Mouse (Mus musculus): ENCODE data around the gene Vdac1. TPM values are rescaled to one million over a fixed set of nuclear protein-coding genes. Genes with fewer than 3 reads are reported as not detected.

Gene Vdac1
- 10 to 100 TPM; 73.2 to 79.0 TPM for total RNA-seq (2023)

DNA sequence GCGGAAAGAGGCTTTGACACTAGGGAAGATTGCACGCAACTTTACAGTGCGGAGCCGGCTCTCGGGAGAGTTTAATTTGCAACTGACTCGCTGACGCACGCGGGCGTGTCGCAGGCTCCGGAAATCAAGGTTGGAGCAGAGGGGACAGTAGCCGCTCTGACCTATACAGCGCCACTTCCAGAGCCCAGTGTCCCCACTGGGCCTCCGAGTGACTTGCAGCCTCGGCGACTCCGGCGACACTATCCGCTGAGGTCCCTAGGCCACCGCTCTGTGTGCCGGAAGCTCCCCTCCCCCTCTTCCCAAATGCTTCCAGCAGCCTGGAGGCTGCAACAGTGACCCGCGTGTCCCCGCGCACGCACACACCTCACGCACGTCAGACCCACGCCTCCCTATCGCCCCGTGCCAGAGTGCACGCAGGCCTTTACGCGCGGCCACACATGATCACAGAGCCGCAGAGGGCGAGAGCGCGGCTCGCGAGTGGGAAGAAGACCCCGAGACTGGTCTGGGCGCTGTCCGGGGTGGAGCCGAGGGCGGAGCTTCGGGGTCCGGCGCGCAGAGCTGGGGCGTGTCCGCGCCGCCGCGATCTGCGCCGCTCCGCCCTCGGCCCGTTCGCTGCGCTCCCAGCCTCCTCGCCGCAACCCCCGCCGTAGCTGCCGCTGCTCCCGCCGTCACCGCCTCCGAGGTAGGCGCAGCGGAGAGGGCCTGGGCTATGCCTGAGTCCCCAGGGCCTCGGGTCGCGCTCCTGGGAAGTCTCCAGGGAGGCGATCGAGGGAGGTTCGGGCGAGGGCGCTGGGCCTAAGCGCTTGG lies at the start of gene Vdac1:
TSS of gene Vdac1 (plus strand) at position 390 of the 807 bp plus-strand sequence.

DNA sequence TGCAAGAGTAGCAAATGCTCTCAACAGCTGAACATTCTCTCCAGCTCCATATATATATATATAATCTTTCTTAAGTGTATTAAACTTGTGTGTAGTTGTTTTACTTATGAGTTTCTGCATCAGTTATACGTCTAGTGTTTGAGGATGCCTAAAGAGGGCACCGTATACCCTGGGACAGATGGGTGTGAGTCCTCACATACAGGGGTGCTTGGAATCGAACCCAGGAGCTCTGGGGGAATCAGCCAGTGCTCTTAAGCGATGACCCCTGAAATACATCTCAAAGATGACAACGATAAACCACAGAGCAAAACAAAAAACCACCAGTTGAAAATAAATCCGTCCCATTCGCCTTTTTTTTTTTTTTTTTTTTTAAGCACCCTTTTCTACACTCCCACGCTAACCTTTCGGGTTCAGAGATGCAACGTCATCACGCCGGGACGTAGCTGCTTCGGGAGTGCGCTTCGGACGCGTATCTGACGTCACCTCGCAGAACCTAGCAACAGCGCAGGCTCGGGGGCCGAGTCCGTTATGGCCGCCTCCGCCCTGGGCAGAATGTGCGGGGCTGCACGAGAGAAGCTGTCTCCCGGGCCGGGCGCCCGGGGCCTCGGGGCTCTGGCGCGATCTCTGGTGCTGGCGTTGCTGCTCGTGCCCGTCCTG lies 35.4 kb downstream of the Vdac1 start, which contains the start of gene 9530068E07Rik:
TSS of gene 9530068E07Rik (plus strand) at position 489 of the 657 bp plus-strand sequence.

Other genes with a start within 250 kb of the Vdac1 start
- gene Olfr1373, start 215.3 kb upstream of the Vdac1 start, total RNA-seq (2023) = not detected
- gene Olfr1371, start 146.9 kb upstream of the Vdac1 start, total RNA-seq (2023) = not detected
- gene Skp1a, start 128.9 kb upstream of the Vdac1 start, total RNA-seq (2023) = 10 to 100 TPM; 70.9 TPM
- under 1 TPM; 0.33 to 0.60 TPM for gene Tcf7, start 77.8 kb upstream of the Vdac1 start, total RNA-seq (2023)
- gene 9530068E07Rik, start 35.6 kb downstream of the Vdac1 start, total RNA-seq (2023) = 100 to 1,000 TPM; 103 TPM